Mouse (Mus musculus) limb, embryonic 14.5 days (tissue): ENCODE data around the gene Cnot6. TPM values are rescaled to one million over a fixed set of nuclear protein-coding genes. Genes with fewer than 3 reads are reported as not detected.

ENCODE experiments used
- ATAC-seq: fragments of 200-750 bp; cut with Nextera tagmentation; 2 replicates; pipeline ENCODE4 v1.8.0; 2017; ENCODE audit warnings: low read depth, moderate number of reproducible peaks, moderate TSS enrichment; ENCODE audit not compliant: low FRiP score
- DNase-seq: peaks from one replicate; pipeline ENCODE4 v3.0.0-alpha.2; 2015; ENCODE audit warnings: low spot score
- H3K27ac ChIP-seq: fragments of 300-500 bp; sonication (generic); replicated peaks from 2 replicates; pipeline ENCODE4 v1.5.1; 2014; ENCODE audit warnings: low read depth, mild to moderate bottlenecking, low read length, moderate library complexity, mixed read lengths
- H3K27me3 ChIP-seq: fragments of 300-500 bp; sonication (generic); 2 replicates; pipeline ENCODE4 v1.6.1; 2014; ENCODE audit warnings: low read length, mixed read lengths; ENCODE audit not compliant: control insufficient read depth, insufficient read depth
- H3K36me3 ChIP-seq: fragments of 300-500 bp; sonication (generic); 2 replicates; pipeline ENCODE4 v1.6.1; 2014; ENCODE audit warnings: mild to moderate bottlenecking, low read length, moderate library complexity, mixed read lengths; ENCODE audit not compliant: control insufficient read depth, insufficient read depth
- H3K4me1 ChIP-seq: fragments of 300-500 bp; sonication (generic); 2 replicates; pipeline ENCODE4 v1.6.1; 2014; ENCODE audit warnings: antibody characterized with exemption, low read length, mixed read lengths; ENCODE audit not compliant: control insufficient read depth, insufficient read depth
- H3K4me2 ChIP-seq: fragments of 300-500 bp; sonication (generic); replicated peaks from 2 replicates; pipeline ENCODE4 v1.6.1; 2014; ENCODE audit warnings: low read depth, mild to moderate bottlenecking, low read length, moderate library complexity; ENCODE audit not compliant: severe bottlenecking
- H3K4me3 ChIP-seq: fragments of 300-500 bp; sonication (generic); replicated peaks from 2 replicates; pipeline ENCODE4 v1.5.1; 2014; ENCODE audit warnings: low read length
- H3K9ac ChIP-seq: fragments of 300-500 bp; sonication (generic); 2 replicates; pipeline ENCODE4 v1.6.1; 2014; ENCODE audit warnings: mild to moderate bottlenecking, low read depth, low read length, moderate library complexity; ENCODE audit not compliant: severe bottlenecking
- H3K9me3 ChIP-seq: fragments of 300-500 bp; sonication (generic); 2 replicates; pipeline ENCODE4 v1.6.1; 2016; ENCODE audit warnings: low read length; ENCODE audit not compliant: control insufficient read depth
- POLR2A ChIP-seq: fragments of 200-500 bp; IDR thresholded peaks from 2 replicates; pipeline ENCODE4 v1.8.0; 2012; ENCODE audit warnings: inconsistent platforms, mild to moderate bottlenecking, moderate library complexity, borderline replicate concordance; ENCODE audit not compliant: insufficient read depth, insufficient read length; ENCODE audit errors: extremely low read depth
- WGBS: fragments of 180-500 bp; shearing (Covaris S2); extraction: QIAGEN DNeasy Blood & Tissue Kit; methylation state at CpG from one replicate; pipeline ENCODE4 v1.1.7; 2014; 5-methylcytosine and 5-hydroxymethylcytosine counted together
- polyA plus RNA-seq, 2 experiments: library from polyadenylated mRNA; depleted of rRNA in 1 of 2; stranded (reverse) in 1 of 2; unstranded in 1 of 2; fragments of >200 nt; fragmentation: Nextera tagmentation in 1 of 2; extraction: Ambion mirVana in 1 of 2; gene quantifications; 2 replicates each; pipeline versions ENCODE4 v1.2.1 to v1.2.3; 2012 to 2014

The Cnot6 gene
- polyA plus RNA-seq, 2 experiments = 59.7 to 65.2 TPM

GRCm38 (mm10) chr11:49684237-49684973, 28.1 kb downstream of the Cnot6 start:
- DNase-seq (no peak), ATAC-seq (peak; percentile 34; the same call in 1 of the 2 replicates)
- no peak overlapping the region for H3K4me2 ChIP-seq
- H3K9ac ChIP-seq = no peak overlapping the region
- no peaks in the 10 kb centered on the region for H3K27me3 ChIP-seq
- H3K36me3 ChIP-seq = peaks cover 90% of the 10 kb centered on the region
- TF ChIP-seq POLR2A = no peak
- 93% methylated on average over 12 of the region's 12 CpGs for WGBS
- H3K4me1 ChIP-seq = no peaks in the 10 kb centered on the region
- no peaks in the 10 kb centered on the region for H3K9me3 ChIP-seq
- H3K27ac ChIP-seq = no peak overlapping the region
- no peak overlapping the region for H3K4me3 ChIP-seq

- DNase-seq = no peak
- Histone ChIP-seq H3K27me3 (no peaks in the 10 kb centered on the region), H3K36me3 (peaks cover 74% of the 10 kb centered on the region), H3K4me3 (no peak overlapping the region), H3K4me2 (no peak overlapping the region), H3K9ac (no peak overlapping the region), H3K9me3 (no peaks in the 10 kb centered on the region), H3K27ac (no peak overlapping the region), H3K4me1 (no peaks in the 10 kb centered on the region)
- no peak for TF ChIP-seq POLR2A
- no peak for ATAC-seq
- WGBS = 70% methylated on average over 3 of the region's 3 CpGs
These were observed 39.1 kb downstream of the Cnot6 start for GRCm38 (mm10) chr11:49673433-49673832.

GRCm38 (mm10) chr11:49665462-49665861, 47.1 kb downstream of the Cnot6 start:
- ATAC-seq (no peak), DNase-seq (no peak)
- no peak for TF ChIP-seq POLR2A
- Histone ChIP-seq H3K36me3 (peaks cover 19% of the 10 kb centered on the region; the same call in 1 of the 2 replicates), H3K4me1 (no peaks in the 10 kb centered on the region), H3K9ac (no peak overlapping the region), H3K4me2 (no peak overlapping the region), H3K9me3 (no peaks in the 10 kb centered on the region), H3K4me3 (no peak overlapping the region), H3K27me3 (no peaks in the 10 kb centered on the region), H3K27ac (no peak overlapping the region)
- WGBS = 81% methylated on average over 4 of the region's 4 CpGs

GRCm38 (mm10) chr11:49664262-49665140, 48.0 kb downstream of the Cnot6 start:
- Histone ChIP-seq H3K36me3 (peaks cover 11% of the 10 kb centered on the region; the same call in 1 of the 2 replicates), H3K9ac (no peak overlapping the region), H3K27ac (no peak overlapping the region), H3K27me3 (no peaks in the 10 kb centered on the region), H3K4me2 (no peak overlapping the region), H3K9me3 (no peaks in the 10 kb centered on the region), H3K4me3 (no peak overlapping the region), H3K4me1 (no peaks in the 10 kb centered on the region)
- TF ChIP-seq POLR2A = no peak
- ATAC-seq = no peak
- DNase-seq = no peak
- 80% methylated on average over 12 of the region's 12 CpGs for WGBS

GRCm38 (mm10) chr11:49663310-49663709, 49.2 kb downstream of the Cnot6 start, which contains the start of gene Scgb3a1:
Scgb3a1 (plus strand) TSS chr11:49663610.
- no peak within 1 kb of the TSS for H3K4me2 ChIP-seq
- no peak within 1 kb of the TSS for H3K27ac ChIP-seq
- H3K36me3 ChIP-seq = peaks cover under 1% of the 10 kb centered on the region; the same call in 1 of the 2 replicates
- no peaks in the 10 kb centered on the region for H3K4me1 ChIP-seq
- H3K27me3 ChIP-seq = no peaks in the 10 kb centered on the region
- no peak within 1 kb of the TSS for H3K4me3 ChIP-seq
- H3K9ac ChIP-seq = no peak within 1 kb of the TSS
- H3K9me3 ChIP-seq = no peaks in the 10 kb centered on the region
- WGBS = 83% methylated on average over 5 of the region's 5 CpGs
- DNase-seq = no peak
- no peak for ATAC-seq
- TF ChIP-seq POLR2A = no peak
